Mouse (Mus musculus) limb, embryonic 10.5 days (tissue): ENCODE measurements around the gene Smyd4. TPM values are rescaled to one million over a fixed set of nuclear protein-coding genes. Genes with fewer than 3 reads are reported as not detected.
A peak's percentile ranks its signal among the peaks of the same experiment; 100 is the strongest.

Source experiments
- DNase-seq: peaks from one replicate; pipeline ENCODE4 v3.0.0-alpha.2; 2017; ENCODE audit warnings: low spot score
- H3K27ac ChIP-seq: fragments of 300-500 bp; sonication (generic); 2 replicates; pipeline ENCODE4 v1.5.1; 2016; ENCODE audit warnings: mild to moderate bottlenecking
- H3K27me3 ChIP-seq: fragments of 300-500 bp; sonication (generic); 2 replicates; pipeline ENCODE4 v1.6.1; 2016; ENCODE audit warnings: low read depth, mild to moderate bottlenecking; ENCODE audit not compliant: poor library complexity, severe bottlenecking
- H3K36me3 ChIP-seq: fragments of 300-500 bp; sonication (generic); 2 replicates; pipeline ENCODE4 v1.6.1; 2016; ENCODE audit warnings: mild to moderate bottlenecking, moderate library complexity
- H3K4me1 ChIP-seq: fragments of 300-500 bp; sonication (generic); 2 replicates; pipeline ENCODE4 v1.6.1; 2016
- H3K4me3 ChIP-seq: fragments of 300-500 bp; sonication (generic); 2 replicates; pipeline ENCODE4 v1.5.1; 2016; ENCODE audit warnings: mild to moderate bottlenecking, moderate library complexity
- H3K9me3 ChIP-seq: fragments of 300-500 bp; sonication (generic); replicated peaks from 2 replicates; pipeline ENCODE4 v1.6.1; 2016; ENCODE audit warnings: mild to moderate bottlenecking
- WGBS: fragments of 180-500 bp; shearing (Covaris S2); methylation state at CpG from one replicate; pipeline ENCODE4 v1.1.7; 2016; 5-methylcytosine and 5-hydroxymethylcytosine counted together
- polyA plus RNA-seq: library from polyadenylated mRNA; unstranded; fragments of >200 nt; fragmentation: Nextera tagmentation; extraction: Ambion mirVana; gene quantifications from 2 replicates; pipeline ENCODE4 v1.2.1, GENCODE M21; 2016

Gene Smyd4
- 15.0 and 17.1 TPM in 2 replicates for polyA plus RNA-seq

GRCm38 (mm10) chr11:75348199-75348889, at the start of gene Smyd4, which contains the start of gene Rpa1:
Gene Smyd4, plus strand, starts transcription at chr11:75348433.
Gene Rpa1, minus strand, starts transcription at chr11:75348324.
- Histone ChIP-seq H3K27me3 (no peaks in the 10 kb centered on the region), H3K4me1 (peaks cover 22% of the 10 kb centered on the region), H3K4me3 (peak within 1 kb of the TSS; percentile 89), H3K9me3 (no peaks in the 10 kb centered on the region), H3K27ac (peak within 1 kb of the TSS; percentile 87), H3K36me3 (peaks cover 18% of the 10 kb centered on the region)
- DNase-seq, result peak; percentile 96
- WGBS, result under 1% methylated on average over 55 of the region's 56 CpGs

GRCm38 (mm10) chr11:75298491-75298890, 49.7 kb upstream of the Smyd4 start:
- DNase-seq, result no peak
- Histone ChIP-seq H3K4me3 (no peak overlapping the region), H3K36me3 (peaks cover 47% of the 10 kb centered on the region), H3K27ac (no peak overlapping the region), H3K9me3 (no peaks in the 10 kb centered on the region), H3K27me3 (peaks cover 12% of the 10 kb centered on the region), H3K4me1 (peaks cover 10% of the 10 kb centered on the region; the same call in 1 of the 2 replicates)
- WGBS, result 71% methylated on average over 11 of the region's 11 CpGs

- Histone ChIP-seq H3K4me1 (0 out of 2 replicates have a peak, but pooled peaks cover 5% of the 10 kb centered on the region), H3K4me3 (no peak overlapping the region), H3K27me3 (no peaks in the 10 kb centered on the region), H3K36me3 (peaks cover 57% of the 10 kb centered on the region), H3K9me3 (no peaks in the 10 kb centered on the region), H3K27ac (no peak overlapping the region)
- WGBS, result 91% methylated on average over 10 of the region's 10 CpGs
- DNase-seq, result no peak
Observed at GRCm38 (mm10) chr11:75299786-75300185, 48.4 kb upstream of the Smyd4 start.

- WGBS, result 92% methylated on average over 9 of the region's 9 CpGs
- H3K4me1 ChIP-seq, result 0 out of 2 replicates have a peak, but pooled peaks cover 5% of the 10 kb centered on the region
- H3K4me3 ChIP-seq, result no peak overlapping the region
- H3K27me3 ChIP-seq, result no peaks in the 10 kb centered on the region
- H3K9me3 ChIP-seq, result no peaks in the 10 kb centered on the region
- peaks cover 68% of the 10 kb centered on the region for H3K36me3 ChIP-seq
- H3K27ac ChIP-seq, result no peak overlapping the region
- DNase-seq, result no peak
Observed at GRCm38 (mm10) chr11:75300954-75301353, 47.3 kb upstream of the Smyd4 start.

- H3K9me3 ChIP-seq, result no peaks in the 10 kb centered on the region
- no peaks in the 10 kb centered on the region for H3K4me1 ChIP-seq
- WGBS, result 91% methylated on average over 9 of the region's 9 CpGs
- no peak overlapping the region for H3K4me3 ChIP-seq
- H3K27ac ChIP-seq, result no peak overlapping the region
- no peaks in the 10 kb centered on the region for H3K27me3 ChIP-seq
- no peak for DNase-seq
- H3K36me3 ChIP-seq, result peaks cover 96% of the 10 kb centered on the region
Observed at GRCm38 (mm10) chr11:75304797-75305196, 43.4 kb upstream of the Smyd4 start.

- 91% methylated on average over 4 of the region's 4 CpGs for WGBS
- no peaks in the 10 kb centered on the region for H3K4me1 ChIP-seq
- H3K27me3 ChIP-seq, result no peaks in the 10 kb centered on the region
- no peaks in the 10 kb centered on the region for H3K9me3 ChIP-seq
- DNase-seq, result no peak
- no peak overlapping the region for H3K27ac ChIP-seq
- H3K4me3 ChIP-seq, result no peak overlapping the region
- peaks cover 96% of the 10 kb centered on the region for H3K36me3 ChIP-seq
Observed at GRCm38 (mm10) chr11:75308650-75309049, 39.6 kb upstream of the Smyd4 start.

- DNase-seq, result no peak
- H3K27ac ChIP-seq, result no peak overlapping the region
- 83% methylated on average over 8 of the region's 8 CpGs for WGBS
Observed at GRCm38 (mm10) chr11:75310813-75311212, 37.4 kb upstream of the Smyd4 start.

GRCm38 (mm10) chr11:75311751-75312150, 36.5 kb upstream of the Smyd4 start:
- Histone ChIP-seq H3K4me3 (no peak overlapping the region), H3K27me3 (no peaks in the 10 kb centered on the region), H3K4me1 (no peaks in the 10 kb centered on the region), H3K36me3 (peaks cover 99% of the 10 kb centered on the region), H3K9me3 (no peaks in the 10 kb centered on the region), H3K27ac (no peak overlapping the region)
- no peak for DNase-seq
- 93% methylated on average over 6 of the region's 6 CpGs for WGBS

More at GRCm38 (mm10) chr11:75310813-75311212, 37.4 kb upstream of the Smyd4 start:
- H3K36me3 ChIP-seq, result peaks cover 99% of the 10 kb centered on the region
- H3K4me3 ChIP-seq, result no peak overlapping the region
- no peaks in the 10 kb centered on the region for H3K4me1 ChIP-seq
- no peaks in the 10 kb centered on the region for H3K27me3 ChIP-seq
- H3K9me3 ChIP-seq, result no peaks in the 10 kb centered on the region

GRCm38 (mm10) chr11:75313834-75314233, 34.4 kb upstream of the Smyd4 start:
- Histone ChIP-seq H3K27me3 (no peaks in the 10 kb centered on the region), H3K9me3 (no peaks in the 10 kb centered on the region), H3K4me3 (no peak overlapping the region), H3K4me1 (no peaks in the 10 kb centered on the region), H3K36me3 (peaks cover 96% of the 10 kb centered on the region), H3K27ac (no peak overlapping the region)
- no peak for DNase-seq
- 92% methylated on average over 8 of the region's 8 CpGs for WGBS

GRCm38 (mm10) chr11:75318351-75319221, 29.6 kb upstream of the Smyd4 start:
- no peaks in the 10 kb centered on the region for H3K27me3 ChIP-seq
- no peaks in the 10 kb centered on the region for H3K4me1 ChIP-seq
- no peak overlapping the region for H3K4me3 ChIP-seq
- H3K9me3 ChIP-seq, result no peaks in the 10 kb centered on the region
- WGBS, result 76% methylated on average over 14 of the region's 14 CpGs
- no peak overlapping the region for H3K27ac ChIP-seq
- H3K36me3 ChIP-seq, result peaks cover 64% of the 10 kb centered on the region
- no peak for DNase-seq

- Histone ChIP-seq H3K27me3 (no peaks in the 10 kb centered on the region), H3K4me1 (no peaks in the 10 kb centered on the region), H3K36me3 (peaks cover 62% of the 10 kb centered on the region), H3K27ac (no peak overlapping the region), H3K9me3 (no peaks in the 10 kb centered on the region), H3K4me3 (no peak overlapping the region)
- WGBS, result 75% methylated on average over 5 of the region's 5 CpGs
- no peak for DNase-seq
Observed at GRCm38 (mm10) chr11:75319246-75319645, 29.0 kb upstream of the Smyd4 start.

GRCm38 (mm10) chr11:75323326-75323737, 24.9 kb upstream of the Smyd4 start:
- no peaks in the 10 kb centered on the region for H3K4me1 ChIP-seq
- no peaks in the 10 kb centered on the region for H3K9me3 ChIP-seq
- no peak for DNase-seq
- peaks cover 56% of the 10 kb centered on the region for H3K36me3 ChIP-seq
- H3K4me3 ChIP-seq, result no peak overlapping the region
- WGBS, result 84% methylated on average over 8 of the region's 8 CpGs
- H3K27ac ChIP-seq, result no peak overlapping the region
- H3K27me3 ChIP-seq, result no peaks in the 10 kb centered on the region

- Histone ChIP-seq H3K27ac (no peak overlapping the region), H3K36me3 (peaks cover 64% of the 10 kb centered on the region), H3K4me3 (no peak overlapping the region), H3K4me1 (no peaks in the 10 kb centered on the region), H3K27me3 (no peaks in the 10 kb centered on the region), H3K9me3 (no peaks in the 10 kb centered on the region)
- 94% methylated on average over 2 of the region's 2 CpGs for WGBS
- DNase-seq, result no peak
Observed at GRCm38 (mm10) chr11:75324433-75324832, 23.8 kb upstream of the Smyd4 start.
